Mouse (Mus musculus) bone marrow, adult 2 months (tissue): ENCODE data around the gene Nfia. TPM values are rescaled to one million over a fixed set of nuclear protein-coding genes. Genes with fewer than 3 reads are reported as not detected.

Experiments used
- H3K27ac ChIP-seq: fragments of 200-500 bp; 2 replicates; pipeline ENCODE4 v1.5.1; 2012; ENCODE audit warnings: low read depth, mild to moderate bottlenecking, control low read depth, inconsistent platforms, low read length; ENCODE audit not compliant: control insufficient read depth, poor library complexity, insufficient read depth
- H3K4me1 ChIP-seq: fragments of 200-500 bp; 2 replicates; pipeline ENCODE4 v1.6.1; 2011; ENCODE audit warnings: low read length; ENCODE audit not compliant: control insufficient read depth, insufficient read depth
- H3K4me3 ChIP-seq: fragments of 200-500 bp; replicated peaks from 2 replicates; pipeline ENCODE3; 2011; ENCODE audit warnings: mild to moderate bottlenecking, low read depth, low read length, control low read depth; ENCODE audit not compliant: control insufficient read depth
- CTCF ChIP-seq: fragments of 200-500 bp; IDR thresholded peaks from 2 replicates; pipeline ENCODE4 v1.5.1; 2011; ENCODE audit warnings: low read length, control low read depth; ENCODE audit not compliant: control insufficient read depth, insufficient read depth
- POLR2A ChIP-seq: fragments of 200-500 bp; IDR thresholded peaks from 2 replicates; pipeline ENCODE4 v1.6.1; 2011; ENCODE audit warnings: low read depth, mild to moderate bottlenecking, control low read depth, low read length, borderline replicate concordance; ENCODE audit not compliant: control insufficient read depth
- WGBS: fragments of 180-500 bp; shearing (Covaris S2); methylation state at CpG from one replicate; pipeline ENCODE4 v1.1.7; 2018; 5-methylcytosine and 5-hydroxymethylcytosine counted together
- polyA plus RNA-seq: library from polyadenylated mRNA; stranded (reverse); fragments of >200 nt; gene quantifications from 2 replicates; pipeline ENCODE4 v1.2.4, GENCODE M21; 2011; ENCODE audit warnings: low replicate concordance; ENCODE audit not compliant: missing spikeins, insufficient read depth, insufficient read length

Gene Nfia
- polyA plus RNA-seq, 1 experiment, result 5.8 TPM

GRCm38 (mm10) chr4:98003323-98004107, 231.0 kb downstream of the Nfia start:
- WGBS, result 80% methylated on average over 12 of the region's 12 CpGs
- no peak overlapping the region for H3K27ac ChIP-seq
- TF ChIP-seq CTCF, result no peak
- TF ChIP-seq POLR2A, result no peak
- H3K4me3 ChIP-seq, result no peak overlapping the region
- H3K4me1 ChIP-seq, result no peaks in the 10 kb centered on the region

- Histone ChIP-seq H3K4me1 (no peaks in the 10 kb centered on the region), H3K27ac (no peak overlapping the region), H3K4me3 (no peak overlapping the region)
- no peak for TF ChIP-seq POLR2A
- TF ChIP-seq CTCF, result no peak
- 78% methylated on average over 11 of the region's 11 CpGs for WGBS
Measured at GRCm38 (mm10) chr4:98004108-98004625, 231.6 kb downstream of the Nfia start.

GRCm38 (mm10) chr4:98004986-98005385, 232.5 kb downstream of the Nfia start:
- Histone ChIP-seq H3K27ac (no peak overlapping the region), H3K4me1 (no peaks in the 10 kb centered on the region), H3K4me3 (no peak overlapping the region)
- WGBS, result 90% methylated on average over 6 of the region's 6 CpGs
- no peak for TF ChIP-seq POLR2A
- no peak for TF ChIP-seq CTCF

- WGBS, result 65% methylated on average over 4 of the region's 4 CpGs
- TF ChIP-seq CTCF (no peak), POLR2A (no peak)
- no peak overlapping the region for H3K4me3 ChIP-seq
- no peaks in the 10 kb centered on the region for H3K4me1 ChIP-seq
- no peak overlapping the region for H3K27ac ChIP-seq
Measured at GRCm38 (mm10) chr4:98008814-98009368, 236.4 kb downstream of the Nfia start.

GRCm38 (mm10) chr4:98009966-98010365, 237.4 kb downstream of the Nfia start:
- Histone ChIP-seq H3K4me3 (no peak overlapping the region), H3K4me1 (no peaks in the 10 kb centered on the region), H3K27ac (no peak overlapping the region)
- WGBS, result 90% methylated on average over 2 of the region's 2 CpGs
- TF ChIP-seq POLR2A, result no peak
- no peak for TF ChIP-seq CTCF

GRCm38 (mm10) chr4:98019811-98020210, 247.3 kb downstream of the Nfia start:
- Histone ChIP-seq H3K4me3 (no peak overlapping the region), H3K27ac (no peak overlapping the region), H3K4me1 (peaks cover 3% of the 10 kb centered on the region; the same call in 1 of the 2 replicates)
- TF ChIP-seq CTCF (no peak), POLR2A (no peak)
- 86% methylated on average over 3 of the region's 3 CpGs for WGBS

GRCm38 (mm10) chr4:98020836-98021235, 248.3 kb downstream of the Nfia start:
- TF ChIP-seq POLR2A (no peak), CTCF (no peak)
- Histone ChIP-seq H3K4me1 (peaks cover 3% of the 10 kb centered on the region; the same call in 1 of the 2 replicates), H3K27ac (no peak overlapping the region), H3K4me3 (no peak overlapping the region)
- WGBS, result 37% methylated on average over 7 of the region's 7 CpGs

GRCm38 (mm10) chr4:98023245-98023792, 250.8 kb downstream of the Nfia start:
- H3K4me1 ChIP-seq, result peaks cover 3% of the 10 kb centered on the region; the same call in 1 of the 2 replicates
- WGBS, result 94% methylated on average over 6 of the region's 6 CpGs
- H3K4me3 ChIP-seq, result no peak overlapping the region
- no peak overlapping the region for H3K27ac ChIP-seq
- no peak for TF ChIP-seq CTCF
- no peak for TF ChIP-seq POLR2A

- H3K4me1 ChIP-seq, result no peaks in the 10 kb centered on the region
- TF ChIP-seq CTCF (no peak), POLR2A (no peak)
- H3K4me3 ChIP-seq, result no peak overlapping the region
- WGBS, result 93% methylated on average over 4 of the region's 4 CpGs
- no peak overlapping the region for H3K27ac ChIP-seq
Measured at GRCm38 (mm10) chr4:98027412-98027811, 254.9 kb downstream of the Nfia start.
